Mouse (Mus musculus) heart, postnatal 36 days (tissue): ENCODE results near the gene Rhoq. TPM values are rescaled to one million over a fixed set of nuclear protein-coding genes. Genes with fewer than 3 reads are reported as not detected.

ENCODE experiments used
- DNase-seq, 2 experiments: peaks; one replicate each; pipeline ENCODE4 v3.0.0; 2021 to 2022
- intact Hi-C: fragments of 180-260 bp; cut with DNase I; formaldehyde crosslinking; loops from one replicate; pipeline ENCODE4 v1.15.1; 2025
- total RNA-seq, 2 experiments: library from RNA; stranded (reverse); gene quantifications; 2 replicates each; pipeline ENCODE4 v1.2.3; 2021

The Rhoq gene
- 100 to 1,000 TPM; 144 to 146 TPM for total RNA-seq

- intact Hi-C loops, result loop anchor here (1.0 to 5.0 kb wide), 5 partner anchors 26 to 299 kb away; partner anchors contain the start of genes Cript, Pigf and Socs5
- DNase-seq, result peak; percentile 90 to 93
Observed at GRCm38 (mm10) chr17:86962894-86963585, at the start of gene Rhoq. TSS of gene Rhoq (plus strand) at chr17:86963082.

GRCm38 (mm10) chr17:86915540-86915939 lies 47.3 kb upstream of the Rhoq start:
- intact Hi-C loops, result loop anchor here (5.0 kb wide), 1 partner anchor 77 kb away; no protein-coding TSS in a partner anchor

GRCm38 (mm10) chr17:86917048-86917447 lies 45.8 kb upstream of the Rhoq start, which contains the start of gene Tmem247:
TSS of gene Tmem247 (plus strand) at chr17:86917348.
- no peak for DNase-seq
- intact Hi-C loops, result loop anchor here (5.0 kb wide), 1 partner anchor 75 kb away; no protein-coding TSS in a partner anchor

More at GRCm38 (mm10) chr17:86915540-86915939, 47.3 kb upstream of the Rhoq start:
- no peak for DNase-seq

GRCm38 (mm10) chr17:86918786-86919185 lies 44.1 kb upstream of the Rhoq start:
- DNase-seq, result peak; percentile 36 to 45
- intact Hi-C loops, result loop anchor here (2.0 to 5.0 kb wide), 3 partner anchors 74 to 330 kb away; no protein-coding TSS in a partner anchor

GRCm38 (mm10) chr17:86919729-86920128 lies 43.2 kb upstream of the Rhoq start:
- DNase-seq, result no peak
- intact Hi-C loops, result loop anchor here (2.0 to 5.0 kb wide), 3 partner anchors 73 to 329 kb away; no protein-coding TSS in a partner anchor

- intact Hi-C loops, result no loop called here
- no peak for DNase-seq
Observed at GRCm38 (mm10) chr17:86924679-86925078, 38.2 kb upstream of the Rhoq start.

GRCm38 (mm10) chr17:86926836-86927235 lies 36.0 kb upstream of the Rhoq start:
- intact Hi-C loops, result no loop called here
- no peak for DNase-seq

GRCm38 (mm10) chr17:86929355-86929754 lies 33.5 kb upstream of the Rhoq start:
- DNase-seq, result no peak
- intact Hi-C loops, result no loop called here

- no peak for DNase-seq
- intact Hi-C loops, result no loop called here
Observed at GRCm38 (mm10) chr17:86929981-86930380, 32.9 kb upstream of the Rhoq start.

- no peak for DNase-seq
- intact Hi-C loops, result no loop called here
Observed at GRCm38 (mm10) chr17:86932896-86933295, 30.0 kb upstream of the Rhoq start.

GRCm38 (mm10) chr17:86937064-86937463 lies 25.8 kb upstream of the Rhoq start:
- intact Hi-C loops, result loop anchor here (1.0 kb wide), 1 partner anchor 25 kb away; no protein-coding TSS in a partner anchor
- no peak for DNase-seq

GRCm38 (mm10) chr17:86937497-86938155 lies 25.3 kb upstream of the Rhoq start:
- DNase-seq, result peak; percentile 81 to 83
- intact Hi-C loops, result loop anchor here (1.0 kb wide), 1 partner anchor 25 kb away; no protein-coding TSS in a partner anchor

GRCm38 (mm10) chr17:86938683-86939082 lies 24.2 kb upstream of the Rhoq start:
- DNase-seq, result no peak
- intact Hi-C loops, result no loop called here

GRCm38 (mm10) chr17:86942112-86942511 lies 20.8 kb upstream of the Rhoq start:
- DNase-seq, result no peak

GRCm38 (mm10) chr17:86943158-86943557 lies 19.7 kb upstream of the Rhoq start:
- intact Hi-C loops, result no loop called here
- DNase-seq, result no peak

More at GRCm38 (mm10) chr17:86942112-86942511, 20.8 kb upstream of the Rhoq start:
- intact Hi-C loops, result no loop called here

GRCm38 (mm10) chr17:86946078-86946477 lies 16.8 kb upstream of the Rhoq start:
- no peak for DNase-seq
- intact Hi-C loops, result no loop called here

- no peak for DNase-seq
- intact Hi-C loops, result no loop called here
Observed at GRCm38 (mm10) chr17:86947840-86948796, 14.8 kb upstream of the Rhoq start, which contains the start of gene Atp6v1e2. TSS of gene Atp6v1e2 (minus strand) at chr17:86947897.

GRCm38 (mm10) chr17:86948801-86949200 lies 14.1 kb upstream of the Rhoq start:
- DNase-seq, result peak; percentile 33 to 56
- intact Hi-C loops, result no loop called here

GRCm38 (mm10) chr17:86957239-86957638 lies 5.6 kb upstream of the Rhoq start:
- no peak for DNase-seq
- intact Hi-C loops, result no loop called here

GRCm38 (mm10) chr17:86957968-86958367 lies 4.9 kb upstream of the Rhoq start:
- intact Hi-C loops, result no loop called here
- DNase-seq, result no peak
